Mouse (Mus musculus) kidney, embryonic 16.5 days (tissue): ENCODE measurements around the gene Spaca6. TPM values are rescaled to one million over a fixed set of nuclear protein-coding genes. Genes with fewer than 3 reads are reported as not detected.

Source experiments
- ATAC-seq: fragments of 200-750 bp; cut with Nextera tagmentation; 2 replicates; pipeline ENCODE4 v1.8.0; 2017; ENCODE audit warnings: moderate TSS enrichment; ENCODE audit not compliant: low FRiP score, low TSS enrichment
- H3K27ac ChIP-seq: fragments of 300-500 bp; sonication (generic); 2 replicates; pipeline ENCODE4 v1.5.1; 2014; ENCODE audit warnings: low read length
- H3K27me3 ChIP-seq: fragments of 300-500 bp; sonication (generic); 2 replicates; pipeline ENCODE4 v1.6.1; 2014; ENCODE audit warnings: low read length, control low read depth, mixed read lengths; ENCODE audit not compliant: insufficient read depth
- H3K36me3 ChIP-seq: fragments of 300-500 bp; sonication (generic); 2 replicates; pipeline ENCODE4 v1.6.1; 2014; ENCODE audit warnings: low read length, control low read depth, mixed read lengths; ENCODE audit not compliant: insufficient read depth
- H3K4me1 ChIP-seq: fragments of 300-500 bp; sonication (generic); 2 replicates; pipeline ENCODE4 v1.6.1; 2014; ENCODE audit warnings: low read length, control low read depth, mixed read lengths; ENCODE audit not compliant: insufficient read depth
- H3K4me2 ChIP-seq: fragments of 300-500 bp; sonication (generic); replicated peaks from 2 replicates; pipeline ENCODE4 v1.6.1; 2014; ENCODE audit warnings: low read depth, low read length
- H3K4me3 ChIP-seq: fragments of 300-500 bp; sonication (generic); 2 replicates; pipeline ENCODE4 v1.5.1; 2014; ENCODE audit warnings: mild to moderate bottlenecking, low read length
- H3K9ac ChIP-seq: fragments of 300-500 bp; sonication (generic); replicated peaks from 2 replicates; pipeline ENCODE4 v1.6.1; 2014; ENCODE audit warnings: low read length
- H3K9me3 ChIP-seq: fragments of 300-500 bp; sonication (generic); 2 replicates; pipeline ENCODE4 v1.6.1; 2016; ENCODE audit warnings: low read length, control low read depth
- WGBS: fragments of 180-500 bp; shearing (Covaris S2); extraction: QIAGEN DNeasy Blood & Tissue Kit; methylation state at CpG from one replicate; pipeline ENCODE4 v1.1.7; 2014; 5-methylcytosine and 5-hydroxymethylcytosine counted together
- polyA plus RNA-seq: library from polyadenylated mRNA; unstranded; fragments of >200 nt; fragmentation: Nextera tagmentation; extraction: Ambion mirVana; gene quantifications from 2 replicates; pipeline ENCODE4 v1.2.1, GENCODE M21; 2015

Gene Spaca6
- polyA plus RNA-seq, 1 experiment from 2014 or later, result 30.6 TPM

GRCm38 (mm10) chr17:17829052-17829785 is 2.3 kb downstream of the Spaca6 start:
- no peaks in the 10 kb centered on the region for H3K9me3 ChIP-seq
- peaks cover 8% of the 10 kb centered on the region; the same call in 1 of the 2 replicates for H3K36me3 ChIP-seq
- H3K4me1 ChIP-seq, result peaks cover 47% of the 10 kb centered on the region
- WGBS, result 3% methylated on average over 6 of the region's 6 CpGs
- ATAC-seq, result no peak
- H3K27ac ChIP-seq, result peak overlapping the region; percentile 97
- peak overlapping the region; percentile 69 for H3K4me3 ChIP-seq
- peak overlapping the region; percentile 71 for H3K4me2 ChIP-seq
- H3K27me3 ChIP-seq, result no peaks in the 10 kb centered on the region
- peak overlapping the region; percentile 75 for H3K9ac ChIP-seq

GRCm38 (mm10) chr17:17829816-17830535 is 3.0 kb downstream of the Spaca6 start:
- H3K9ac ChIP-seq, result peak overlapping the region; percentile 75
- no peaks in the 10 kb centered on the region for H3K9me3 ChIP-seq
- WGBS, result 20% methylated on average over 23 of the region's 23 CpGs
- H3K4me2 ChIP-seq, result peak overlapping the region; percentile 71
- peak overlapping the region; percentile 69 for H3K4me3 ChIP-seq
- no peaks in the 10 kb centered on the region for H3K27me3 ChIP-seq
- ATAC-seq, result no peak
- H3K4me1 ChIP-seq, result peaks cover 55% of the 10 kb centered on the region
- H3K36me3 ChIP-seq, result peaks cover 8% of the 10 kb centered on the region; the same call in 1 of the 2 replicates
- H3K27ac ChIP-seq, result peak overlapping the region; percentile 97

- H3K36me3 ChIP-seq, result peaks cover 8% of the 10 kb centered on the region; the same call in 1 of the 2 replicates
- no peak overlapping the region; the same call in 1 of the 2 replicates for H3K27ac ChIP-seq
- WGBS, result 34% methylated on average over 7 of the region's 7 CpGs
- no peak for ATAC-seq
- peak overlapping the region; percentile 69 for H3K4me3 ChIP-seq
- peak overlapping the region; percentile 71 for H3K4me2 ChIP-seq
- peaks cover 58% of the 10 kb centered on the region for H3K4me1 ChIP-seq
- no peaks in the 10 kb centered on the region for H3K9me3 ChIP-seq
- no peaks in the 10 kb centered on the region for H3K27me3 ChIP-seq
- H3K9ac ChIP-seq, result peak overlapping the region; percentile 75
These were observed 3.8 kb downstream of the Spaca6 start for GRCm38 (mm10) chr17:17830731-17831130.

- H3K4me2 ChIP-seq, result no peak overlapping the region
- no peak overlapping the region for H3K9ac ChIP-seq
- H3K36me3 ChIP-seq, result peaks cover 18% of the 10 kb centered on the region; the same call in 1 of the 2 replicates
- ATAC-seq, result no peak
- no peak overlapping the region for H3K27ac ChIP-seq
- WGBS, result 3% methylated on average over 1 of the region's 1 CpGs
- H3K27me3 ChIP-seq, result no peaks in the 10 kb centered on the region
- no peak overlapping the region for H3K4me3 ChIP-seq
- peaks cover 73% of the 10 kb centered on the region for H3K4me1 ChIP-seq
- no peaks in the 10 kb centered on the region for H3K9me3 ChIP-seq
These were observed 7.9 kb downstream of the Spaca6 start for GRCm38 (mm10) chr17:17834896-17835295.

- WGBS, result 83% methylated on average over 5 of the region's 5 CpGs
- Histone ChIP-seq H3K4me2 (no peak overlapping the region), H3K36me3 (peaks cover 27% of the 10 kb centered on the region)
These were observed 9.1 kb downstream of the Spaca6 start for GRCm38 (mm10) chr17:17836101-17836500.

GRCm38 (mm10) chr17:17837426-17837825 is 10.5 kb downstream of the Spaca6 start:
- no peaks in the 10 kb centered on the region for H3K9me3 ChIP-seq
- H3K4me2 ChIP-seq, result peak overlapping the region; percentile 64
- WGBS, result 7% methylated on average over 13 of the region's 13 CpGs
- ATAC-seq, result peak; percentile 4; the same call in 1 of the 2 replicates
- H3K27ac ChIP-seq, result peak overlapping the region; percentile 89
- peaks cover 47% of the 10 kb centered on the region for H3K4me1 ChIP-seq
- peak overlapping the region; percentile 45 for H3K4me3 ChIP-seq
- peaks cover 24% of the 10 kb centered on the region for H3K36me3 ChIP-seq
- no peaks in the 10 kb centered on the region for H3K27me3 ChIP-seq
- H3K9ac ChIP-seq, result peak overlapping the region; percentile 58

More at GRCm38 (mm10) chr17:17836101-17836500, 9.1 kb downstream of the Spaca6 start:
- no peak overlapping the region for H3K27ac ChIP-seq
- H3K27me3 ChIP-seq, result no peaks in the 10 kb centered on the region
- no peak for ATAC-seq
- no peak overlapping the region for H3K9ac ChIP-seq
- no peak overlapping the region for H3K4me3 ChIP-seq
- peaks cover 60% of the 10 kb centered on the region for H3K4me1 ChIP-seq
- no peaks in the 10 kb centered on the region for H3K9me3 ChIP-seq

GRCm38 (mm10) chr17:17837919-17838701 is 11.2 kb downstream of the Spaca6 start:
- no peaks in the 10 kb centered on the region for H3K27me3 ChIP-seq
- peaks cover 45% of the 10 kb centered on the region for H3K4me1 ChIP-seq
- peak overlapping the region; percentile 89 for H3K27ac ChIP-seq
- H3K4me2 ChIP-seq, result peak overlapping the region; percentile 64
- no peaks in the 10 kb centered on the region for H3K9me3 ChIP-seq
- under 1% methylated on average over 35 of the region's 43 CpGs for WGBS
- peak overlapping the region; percentile 45 for H3K4me3 ChIP-seq
- peaks cover 24% of the 10 kb centered on the region for H3K36me3 ChIP-seq
- peak; percentile 99 for ATAC-seq
- H3K9ac ChIP-seq, result peak overlapping the region; percentile 58

GRCm38 (mm10) chr17:17839276-17839675 is 12.3 kb downstream of the Spaca6 start:
- Histone ChIP-seq H3K9ac (no peak overlapping the region), H3K36me3 (peaks cover 22% of the 10 kb centered on the region), H3K27me3 (no peaks in the 10 kb centered on the region), H3K4me3 (no peak overlapping the region), H3K4me1 (peaks cover 36% of the 10 kb centered on the region), H3K27ac (no peak overlapping the region), H3K9me3 (no peaks in the 10 kb centered on the region), H3K4me2 (no peak overlapping the region)
- WGBS, result 93% methylated on average over 2 of the region's 2 CpGs
- no peak for ATAC-seq

- Histone ChIP-seq H3K27ac (no peak overlapping the region), H3K36me3 (peaks cover 22% of the 10 kb centered on the region), H3K4me2 (no peak overlapping the region), H3K4me1 (peaks cover 22% of the 10 kb centered on the region), H3K4me3 (no peak overlapping the region), H3K9me3 (no peaks in the 10 kb centered on the region), H3K9ac (no peak overlapping the region), H3K27me3 (no peaks in the 10 kb centered on the region)
- no peak for ATAC-seq
- WGBS, result 87% methylated on average over 7 of the region's 7 CpGs
These were observed 13.8 kb downstream of the Spaca6 start for GRCm38 (mm10) chr17:17840796-17841195.
